Mouse (Mus musculus) forebrain, embryonic 13.5 days (tissue): ENCODE measurements around the gene Phox2a. TPM values are rescaled to one million over a fixed set of nuclear protein-coding genes. Genes with fewer than 3 reads are reported as not detected.

ENCODE experiments used
- ATAC-seq: fragments of 200-750 bp; cut with Nextera tagmentation; 2 replicates; pipeline ENCODE4 v1.8.0; 2017
- H3K27ac ChIP-seq: fragments of 300-500 bp; sonication (generic); 2 replicates; pipeline ENCODE4 v1.5.1; 2015; ENCODE audit warnings: inconsistent platforms, mild to moderate bottlenecking, moderate library complexity
- H3K27me3 ChIP-seq: fragments of 300-500 bp; sonication (generic); 2 replicates; pipeline ENCODE4 v1.6.1; 2015; ENCODE audit warnings: mild to moderate bottlenecking, inconsistent platforms
- H3K36me3 ChIP-seq: fragments of 300-500 bp; sonication (generic); 2 replicates; pipeline ENCODE4 v1.6.1; 2015; ENCODE audit warnings: mild to moderate bottlenecking, inconsistent platforms; ENCODE audit not compliant: poor library complexity, severe bottlenecking
- H3K4me1 ChIP-seq: fragments of 300-500 bp; sonication (generic); 2 replicates; pipeline ENCODE4 v1.6.1; 2015; ENCODE audit warnings: inconsistent platforms
- H3K4me2 ChIP-seq: fragments of 300-500 bp; sonication (generic); 2 replicates; pipeline ENCODE4 v1.6.1; 2015; ENCODE audit warnings: inconsistent platforms, mild to moderate bottlenecking, moderate library complexity
- H3K4me3 ChIP-seq: fragments of 300-500 bp; sonication (generic); 2 replicates; pipeline ENCODE4 v1.5.1; 2015; ENCODE audit warnings: mild to moderate bottlenecking, inconsistent platforms
- H3K9ac ChIP-seq: fragments of 300-500 bp; sonication (generic); 2 replicates; pipeline ENCODE4 v1.6.1; 2015; ENCODE audit warnings: mild to moderate bottlenecking, inconsistent platforms
- H3K9me3 ChIP-seq: fragments of 300-500 bp; sonication (generic); replicated peaks from 2 replicates; pipeline ENCODE4 v1.6.1; 2016; ENCODE audit warnings: inconsistent platforms
- WGBS: fragments of 180-500 bp; shearing (Covaris S2); methylation state at CpG from one replicate; pipeline ENCODE4 v1.1.7; 2015; 5-methylcytosine and 5-hydroxymethylcytosine counted together
- polyA plus RNA-seq: library from polyadenylated mRNA; unstranded; fragments of >200 nt; fragmentation: Nextera tagmentation; extraction: Ambion mirVana; gene quantifications from 2 replicates; pipeline ENCODE4 v1.2.1, GENCODE M21; 2015

Gene Phox2a
- polyA plus RNA-seq, 1 experiment from 2014 or later, result 0.10 TPM

DNA sequence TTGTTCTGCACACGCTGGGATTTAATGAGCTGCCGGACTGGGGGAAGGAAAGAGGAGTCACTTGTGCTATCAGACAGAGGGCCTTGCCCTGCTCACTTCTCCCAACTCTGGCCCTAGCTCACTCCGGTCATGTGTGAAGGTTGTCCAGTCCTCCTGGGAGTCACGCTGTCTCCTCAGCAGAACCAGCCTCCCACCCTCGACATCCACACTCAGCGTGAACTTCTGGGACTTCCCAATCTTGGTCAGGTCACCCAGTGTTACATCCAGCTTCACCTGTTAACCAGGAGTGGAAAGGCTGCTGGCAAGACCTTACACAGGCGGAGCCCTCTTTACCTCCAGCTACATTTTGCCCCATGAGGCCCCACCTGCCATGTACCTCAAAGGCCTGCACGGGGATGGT is 13.3 kb downstream of the Phox2a start:
- 93% methylated on average over 8 of the region's 8 CpGs for WGBS
- peaks cover 31% of the 10 kb centered on the region for H3K4me1 ChIP-seq
- H3K4me2 ChIP-seq, result no peak overlapping the region
- H3K9me3 ChIP-seq, result no peaks in the 10 kb centered on the region
- H3K36me3 ChIP-seq, result peaks cover 69% of the 10 kb centered on the region
- H3K27me3 ChIP-seq, result no peaks in the 10 kb centered on the region
- no peak overlapping the region for H3K4me3 ChIP-seq
- ATAC-seq, result no peak
- no peak overlapping the region for H3K9ac ChIP-seq
- no peak overlapping the region for H3K27ac ChIP-seq

DNA sequence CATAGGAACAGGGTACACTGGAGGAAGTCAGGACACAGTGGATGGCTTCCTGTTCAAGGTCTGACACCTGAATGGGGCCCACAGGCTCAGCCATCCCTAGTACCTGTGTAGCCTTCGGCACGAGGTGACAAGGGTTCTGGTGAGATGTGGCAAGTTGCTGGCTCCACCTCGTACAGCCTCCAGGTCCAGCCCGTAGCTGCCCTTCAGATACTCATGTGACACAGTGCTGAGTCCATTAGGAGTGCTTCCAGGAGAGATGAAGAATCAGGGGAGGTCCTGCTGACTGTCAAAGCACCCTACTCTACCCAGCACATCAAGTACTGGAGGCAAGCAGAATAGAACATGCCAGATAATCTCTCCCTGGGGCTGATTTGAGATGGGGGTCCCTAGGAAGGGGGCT is 14.3 kb downstream of the Phox2a start:
- 90% methylated on average over 4 of the region's 4 CpGs for WGBS
- Histone ChIP-seq H3K9me3 (no peaks in the 10 kb centered on the region), H3K27ac (no peak overlapping the region), H3K4me3 (no peak overlapping the region), H3K4me2 (no peak overlapping the region), H3K27me3 (0 out of 2 replicates have a peak, but pooled peaks cover 2% of the 10 kb centered on the region), H3K9ac (no peak overlapping the region), H3K36me3 (peaks cover 60% of the 10 kb centered on the region), H3K4me1 (peaks cover 41% of the 10 kb centered on the region)
- no peak for ATAC-seq

DNA sequence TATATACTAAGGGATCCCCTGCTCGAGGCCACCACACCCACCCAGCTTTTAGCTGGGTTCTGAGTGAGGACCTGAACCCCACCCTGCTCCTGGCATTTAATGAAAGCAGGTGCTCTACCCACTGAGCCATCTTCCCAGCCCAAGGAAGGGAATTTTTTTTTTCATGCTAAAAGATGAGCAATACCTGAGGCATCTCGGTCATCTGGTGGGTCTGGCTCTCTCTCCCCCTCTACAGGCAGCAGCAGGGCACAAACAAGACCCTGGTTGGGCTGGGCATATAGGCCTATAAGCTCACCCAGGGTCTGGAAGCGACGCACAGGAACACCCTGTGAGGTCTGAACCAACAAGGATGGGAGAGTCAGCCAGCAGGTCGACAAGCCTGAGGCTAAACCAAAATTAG is 15.2 kb downstream of the Phox2a start:
- Histone ChIP-seq H3K27ac (peak overlapping the region; percentile 57; the same call in 1 of the 2 replicates), H3K36me3 (peaks cover 50% of the 10 kb centered on the region)
- 65% methylated on average over 5 of the region's 5 CpGs for WGBS

DNA sequence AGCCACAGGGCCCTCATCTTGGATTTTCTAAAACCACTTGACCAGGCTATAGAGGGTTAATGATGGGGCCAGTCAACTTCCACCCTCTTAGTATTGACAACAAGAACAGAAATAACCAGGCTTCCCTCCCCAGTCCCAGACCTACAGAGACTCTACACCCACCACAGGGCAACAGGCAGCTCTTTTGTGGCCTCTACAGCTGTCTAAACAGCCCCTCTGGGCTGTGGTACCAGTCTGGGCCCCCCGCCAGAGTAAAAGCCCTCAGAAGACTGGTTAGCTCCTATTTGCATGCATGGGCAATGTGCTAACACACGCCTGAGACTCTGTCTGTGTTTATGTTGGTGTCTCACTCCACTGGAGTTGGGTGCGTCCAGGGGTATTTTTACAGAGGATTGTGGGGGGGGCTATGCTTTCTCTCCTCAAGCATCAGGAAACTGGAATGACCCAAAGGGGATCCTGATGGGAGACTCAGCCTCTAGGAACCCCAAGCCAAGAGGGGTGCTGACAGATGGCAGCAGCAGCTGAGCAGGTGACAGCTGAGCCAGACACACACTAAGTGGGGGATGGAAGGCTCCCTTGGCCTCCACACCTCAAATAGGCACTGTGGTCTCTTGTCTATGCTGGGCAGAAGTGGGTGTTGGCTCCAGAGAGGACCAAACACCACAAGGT is 15.9 kb downstream of the Phox2a start:
- Histone ChIP-seq H3K9ac (no peak overlapping the region), H3K9me3 (no peaks in the 10 kb centered on the region), H3K4me1 (peaks cover 50% of the 10 kb centered on the region), H3K27me3 (0 out of 2 replicates have a peak, but pooled peaks cover 2% of the 10 kb centered on the region), H3K36me3 (peaks cover 43% of the 10 kb centered on the region), H3K27ac (peak overlapping the region; percentile 57), H3K4me3 (no peak overlapping the region), H3K4me2 (peak overlapping the region; percentile 97)
- ATAC-seq, result peak; percentile 41; the same call in 1 of the 2 replicates
- WGBS, result 60% methylated on average over 3 of the region's 3 CpGs

More for the DNA sequence above, 15.2 kb downstream of the Phox2a start:
- ATAC-seq, result no peak
- no peak overlapping the region for H3K4me2 ChIP-seq
- H3K9ac ChIP-seq, result no peak overlapping the region
- no peak overlapping the region for H3K4me3 ChIP-seq
- peaks cover 46% of the 10 kb centered on the region for H3K4me1 ChIP-seq
- H3K27me3 ChIP-seq, result 0 out of 2 replicates have a peak, but pooled peaks cover 2% of the 10 kb centered on the region
- no peaks in the 10 kb centered on the region for H3K9me3 ChIP-seq

DNA sequence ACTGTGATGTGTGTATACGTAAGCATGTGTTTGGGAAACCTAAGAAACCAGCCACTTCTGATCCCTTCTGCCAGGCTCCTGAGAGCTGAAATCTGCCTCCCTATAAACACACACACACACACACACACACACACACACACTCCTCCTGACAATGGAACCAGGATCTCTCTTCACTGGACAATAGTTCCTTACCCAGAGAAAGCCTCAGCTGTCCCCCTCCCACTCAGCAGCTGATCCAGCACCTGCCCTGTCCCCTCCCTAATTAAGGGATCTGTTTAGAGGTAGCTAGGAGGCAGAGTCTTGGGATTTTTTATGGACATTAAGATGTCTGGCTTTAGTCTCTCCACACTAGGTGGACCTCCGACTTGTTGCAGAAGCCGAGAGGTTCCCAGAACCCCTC is 16.8 kb downstream of the Phox2a start:
- H3K27ac ChIP-seq, result peak overlapping the region; percentile 57

DNA sequence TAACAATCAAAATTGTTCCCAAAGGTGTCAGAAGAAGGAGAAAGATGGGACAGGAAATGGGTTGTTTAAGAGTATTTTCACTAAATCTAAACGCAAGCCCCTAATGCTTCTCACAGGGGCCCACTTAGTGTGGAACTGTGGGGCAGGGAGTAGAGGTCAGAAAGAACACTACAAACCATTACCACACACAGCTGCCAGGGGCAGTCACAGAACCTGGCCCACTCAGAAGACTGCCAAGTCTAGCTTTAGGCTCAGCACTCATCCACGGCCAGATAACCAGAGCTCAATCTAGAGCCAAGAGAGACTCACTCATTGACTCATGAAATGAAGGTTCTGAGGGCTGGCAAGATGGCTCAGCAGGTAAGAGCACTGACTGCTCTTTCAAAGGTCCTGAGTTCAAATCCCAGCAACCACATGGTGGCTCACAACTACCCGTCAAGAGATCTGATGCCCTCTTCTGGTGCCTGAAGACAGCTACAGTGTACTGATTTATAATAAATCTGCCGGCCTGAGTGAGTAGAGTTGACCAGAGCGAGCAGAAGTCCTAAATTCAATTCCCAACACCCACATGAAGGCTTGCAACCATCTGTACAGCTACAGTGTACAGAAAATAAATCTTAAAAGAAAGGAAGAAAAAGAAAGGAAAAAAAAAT is 17.5 kb downstream of the Phox2a start:
- Histone ChIP-seq H3K4me2 (peak overlapping the region; percentile 97), H3K9me3 (no peaks in the 10 kb centered on the region), H3K4me1 (peaks cover 50% of the 10 kb centered on the region), H3K27ac (peak overlapping the region; percentile 84; the same call in 1 of the 2 replicates), H3K27me3 (0 out of 2 replicates have a peak, but pooled peaks cover 2% of the 10 kb centered on the region), H3K36me3 (peaks cover 28% of the 10 kb centered on the region), H3K4me3 (peak overlapping the region; percentile 71), H3K9ac (peak overlapping the region; percentile 90)
- 46% methylated on average over 5 of the region's 5 CpGs for WGBS
- no peak for ATAC-seq

More for the DNA sequence above, 16.8 kb downstream of the Phox2a start:
- Histone ChIP-seq H3K36me3 (peaks cover 35% of the 10 kb centered on the region), H3K4me2 (peak overlapping the region; percentile 97), H3K9me3 (no peaks in the 10 kb centered on the region), H3K9ac (peak overlapping the region; percentile 46), H3K4me1 (peaks cover 50% of the 10 kb centered on the region), H3K27me3 (0 out of 2 replicates have a peak, but pooled peaks cover 2% of the 10 kb centered on the region), H3K4me3 (peak overlapping the region; percentile 71)
- WGBS, result 63% methylated on average over 3 of the region's 3 CpGs
- ATAC-seq, result no peak

DNA sequence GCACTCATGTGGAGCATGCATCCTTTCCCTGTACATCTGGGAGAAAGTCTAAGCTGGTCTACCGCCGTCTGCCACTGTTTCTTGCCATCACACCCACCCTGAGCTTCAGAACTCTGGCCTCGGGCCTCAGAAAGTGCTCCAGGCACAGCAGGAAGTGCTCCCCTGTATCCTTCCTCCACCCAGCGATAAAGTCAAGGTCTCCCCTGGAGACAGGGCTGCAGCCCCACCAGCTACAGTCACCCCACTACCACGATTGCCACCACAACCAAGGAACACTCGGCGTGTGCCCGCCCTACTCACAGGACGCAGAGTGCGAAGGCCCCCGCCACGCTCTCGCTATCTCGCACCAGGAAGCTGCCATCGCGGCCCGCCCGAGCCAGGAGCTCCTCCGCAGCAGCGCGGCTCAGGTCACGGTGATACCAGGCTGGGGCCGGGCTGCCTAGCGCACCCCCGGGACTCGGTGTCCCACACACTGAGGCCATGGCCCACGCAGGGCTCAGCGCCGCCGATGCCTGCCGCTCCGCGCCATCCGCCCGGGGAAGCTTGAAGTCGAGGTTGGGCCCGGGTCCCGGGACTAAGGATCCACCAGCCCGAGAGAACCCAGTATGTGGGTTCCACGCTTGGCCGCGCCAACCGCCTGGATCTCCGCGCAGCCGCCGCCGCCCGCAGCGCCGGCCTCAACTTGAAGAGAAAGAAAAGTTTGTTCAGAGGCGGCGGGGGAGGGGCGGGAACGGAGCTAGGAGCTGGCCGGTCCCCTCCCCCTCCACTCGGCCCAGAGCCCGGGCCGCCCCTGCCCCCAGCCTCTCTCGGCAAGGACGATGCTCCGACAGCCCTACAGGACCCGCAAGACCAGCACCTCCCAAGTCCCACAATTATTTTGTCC is 18.4 kb downstream of the Phox2a start:
- H3K27ac ChIP-seq, result peak overlapping the region; percentile 84
- H3K4me1 ChIP-seq, result peaks cover 50% of the 10 kb centered on the region
- ATAC-seq, result peak; percentile 60
- peak overlapping the region; percentile 90 for H3K9ac ChIP-seq
- peak overlapping the region; percentile 71 for H3K4me3 ChIP-seq
- H3K27me3 ChIP-seq, result 0 out of 2 replicates have a peak, but pooled peaks cover 2% of the 10 kb centered on the region
- H3K4me2 ChIP-seq, result peak overlapping the region; percentile 97
- H3K36me3 ChIP-seq, result peaks cover 19% of the 10 kb centered on the region
- H3K9me3 ChIP-seq, result no peaks in the 10 kb centered on the region
- 0% methylated on average over 51 of the region's 63 CpGs for WGBS

DNA sequence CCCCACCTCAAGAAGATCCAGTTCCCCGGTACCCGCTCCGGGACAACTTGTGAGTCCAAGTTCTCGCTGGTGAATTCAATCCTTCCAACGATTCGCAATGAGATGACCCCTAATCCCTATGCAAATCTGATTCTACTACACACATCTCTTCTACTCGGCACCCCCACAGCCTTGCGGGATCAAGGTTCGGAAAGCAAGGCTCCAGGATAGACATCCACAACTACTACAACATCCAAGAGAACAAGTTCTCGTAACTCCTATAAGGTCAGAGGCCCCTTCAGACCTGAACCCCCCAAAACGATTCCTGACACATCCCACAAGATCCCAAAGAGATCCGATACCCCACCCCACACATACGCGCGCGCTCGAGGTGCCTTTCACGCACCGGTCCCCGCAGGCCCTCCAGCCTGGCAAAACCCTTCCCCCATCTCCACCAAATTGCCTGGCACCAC is 19.1 kb downstream of the Phox2a start:
- H3K27ac ChIP-seq, result peak overlapping the region; percentile 72
- 0 out of 2 replicates have a peak, but pooled peaks cover 2% of the 10 kb centered on the region for H3K27me3 ChIP-seq
- H3K4me1 ChIP-seq, result peaks cover 50% of the 10 kb centered on the region
- peak overlapping the region; percentile 90 for H3K9ac ChIP-seq
- WGBS, result under 1% methylated on average over 20 of the region's 20 CpGs
- no peaks in the 10 kb centered on the region for H3K9me3 ChIP-seq
- peak overlapping the region; percentile 71 for H3K4me3 ChIP-seq
- ATAC-seq, result peak; percentile 8; the same call in 1 of the 2 replicates
- peaks cover 12% of the 10 kb centered on the region for H3K36me3 ChIP-seq
- peak overlapping the region; percentile 97 for H3K4me2 ChIP-seq

DNA sequence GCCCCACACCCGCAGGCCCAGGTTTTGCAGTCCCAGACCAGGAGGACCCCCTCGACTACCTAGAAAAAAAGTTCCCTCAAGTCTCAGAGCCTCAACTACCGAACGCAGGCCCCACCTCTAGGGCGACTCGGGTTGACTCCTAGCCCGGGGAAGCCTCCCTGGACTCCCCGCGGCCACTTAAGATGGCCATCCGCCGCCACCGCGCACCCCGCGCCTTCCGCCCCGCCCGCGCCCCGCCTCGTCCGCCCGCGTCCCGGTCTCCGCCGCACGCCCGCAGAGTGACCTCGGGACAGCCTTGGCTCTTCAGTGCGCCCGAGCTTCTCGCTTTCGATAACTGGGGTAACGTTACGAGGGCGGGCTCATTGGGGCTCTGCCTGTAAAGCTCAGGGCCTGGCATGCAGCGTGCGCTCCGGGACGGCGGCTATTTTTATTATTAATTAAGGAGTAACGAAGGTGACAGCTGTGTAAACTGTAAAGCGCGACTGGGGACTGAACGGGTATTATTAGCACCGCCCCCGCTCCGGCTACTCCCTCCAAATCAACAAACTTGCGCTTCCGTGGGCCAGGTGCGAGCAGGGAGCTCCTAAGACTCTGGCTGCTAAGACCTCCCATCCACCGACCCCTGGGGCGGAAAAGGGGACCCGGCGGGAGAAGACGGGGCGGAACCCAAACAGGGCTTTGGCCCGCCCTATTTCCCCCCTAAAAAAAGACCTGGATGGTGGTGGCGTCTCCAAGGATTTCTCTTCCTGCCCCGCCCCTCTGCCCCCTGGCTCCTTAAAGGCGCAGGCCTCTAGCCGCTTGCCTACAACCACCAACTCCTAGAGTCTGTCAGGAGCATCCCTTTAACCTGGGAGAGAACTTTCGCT is 19.7 kb downstream of the Phox2a start, which contains the start of gene Inppl1:
Gene Inppl1 (minus strand): TSS at position 624 of the 866 bp plus-strand sequence.
- Histone ChIP-seq H3K27ac (peak within 1 kb of the TSS; percentile 72), H3K4me1 (peaks cover 50% of the 10 kb centered on the region), H3K36me3 (peaks cover 5% of the 10 kb centered on the region)

DNA sequence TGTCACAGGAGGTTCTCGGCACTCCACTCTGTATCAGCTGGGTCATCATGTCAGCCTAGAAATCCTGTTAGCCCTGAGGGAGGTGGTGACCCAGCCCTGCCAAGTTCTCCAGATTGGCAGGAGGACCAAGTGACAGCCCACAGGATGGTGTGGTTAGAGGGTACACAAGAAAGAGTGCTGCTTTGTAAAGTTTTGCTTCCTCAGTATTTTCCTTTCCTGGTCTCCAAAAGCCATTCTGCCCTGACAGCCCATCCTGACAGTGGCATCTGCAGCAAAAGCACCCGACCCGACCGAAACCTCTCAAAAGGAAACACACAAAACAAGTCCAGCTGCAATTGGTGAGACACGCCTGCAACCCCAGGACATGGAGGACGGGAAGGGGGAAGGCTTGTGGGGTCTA is 26.1 kb downstream of the Phox2a start:
- Histone ChIP-seq H3K9ac (no peak overlapping the region), H3K4me3 (no peak overlapping the region), H3K27me3 (no peaks in the 10 kb centered on the region), H3K4me1 (no peaks in the 10 kb centered on the region), H3K27ac (no peak overlapping the region), H3K4me2 (no peak overlapping the region), H3K36me3 (no peaks in the 10 kb centered on the region), H3K9me3 (no peaks in the 10 kb centered on the region)
- ATAC-seq, result no peak
- 83% methylated on average over 6 of the region's 6 CpGs for WGBS

More for the DNA sequence above, 19.7 kb downstream of the Phox2a start, which contains the start of gene Inppl1:
- Histone ChIP-seq H3K27me3 (0 out of 2 replicates have a peak, but pooled peaks cover 2% of the 10 kb centered on the region), H3K9ac (peak within 1 kb of the TSS; percentile 90), H3K4me3 (peak within 1 kb of the TSS; percentile 71), H3K9me3 (no peaks in the 10 kb centered on the region), H3K4me2 (peak within 1 kb of the TSS; percentile 97)
- under 1% methylated on average over 64 of the region's 64 CpGs for WGBS
- peak; percentile 76 for ATAC-seq

DNA sequence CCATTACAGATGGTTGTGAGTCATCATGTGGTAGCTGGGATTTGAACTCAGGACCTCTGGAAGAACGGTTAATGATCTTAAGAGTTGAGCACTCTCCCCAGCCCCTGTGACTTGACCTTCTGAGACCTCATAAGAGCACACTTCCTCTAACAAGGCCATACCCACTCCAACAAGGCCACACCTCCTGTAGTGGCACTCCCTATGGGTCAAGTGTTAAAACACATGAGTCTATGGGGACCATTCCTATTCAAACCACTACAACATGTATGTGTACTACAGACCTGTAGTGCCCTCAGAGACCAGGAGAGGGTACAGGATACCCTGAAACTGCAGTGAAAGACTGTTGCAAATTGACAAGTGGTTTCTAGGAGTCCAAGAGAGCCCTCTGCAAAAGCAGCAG is 29.8 kb downstream of the Phox2a start:
- WGBS, result 87% methylated on average over 1 of the region's 1 CpGs
- ATAC-seq, result no peak
- no peak overlapping the region for H3K4me2 ChIP-seq
- H3K9ac ChIP-seq, result no peak overlapping the region
- no peak overlapping the region for H3K4me3 ChIP-seq
- H3K4me1 ChIP-seq, result no peaks in the 10 kb centered on the region
- H3K27me3 ChIP-seq, result no peaks in the 10 kb centered on the region
- no peaks in the 10 kb centered on the region for H3K36me3 ChIP-seq
- H3K27ac ChIP-seq, result no peak overlapping the region
- no peaks in the 10 kb centered on the region for H3K9me3 ChIP-seq
